In genomic region chr12:81630915-81631660, GRCm38 (mm10) we compare ENCODE assay signal across 8 mouse cellular contexts. TPM values are rescaled to one million over a fixed set of nuclear protein-coding genes. Genes with fewer than 3 reads are reported as not detected.
DNase-seq lines count a peak whose midpoint lies in the region; ATAC-seq and TF ChIP-seq lines count a peak whose summit lies in the region.

TSS of gene Ttc9 (plus strand) at chr12:81631249.

- H3K9me3 ChIP-seq in intestine, postnatal 0 days (ENCODE audit: control insufficient read depth), result no peaks in the 10 kb centered on the region
- H3K9me3 ChIP-seq in limb, embryonic 14.5 days (ENCODE audit: control insufficient read depth, low read length), result no peaks in the 10 kb centered on the region
- no peaks in the 10 kb centered on the region; the same call in 1 of the 2 replicates for H3K9me3 ChIP-seq in midbrain, postnatal 0 days (ENCODE audit: low read length)

- under 1% methylated on average over 54 of the region's 82 CpGs for WGBS in intestine, postnatal 0 days
- WGBS in limb, embryonic 14.5 days, result 1% methylated on average over 76 of the region's 82 CpGs
- WGBS in midbrain, postnatal 0 days, result under 1% methylated on average over 69 of the region's 82 CpGs

- H3K4me2 ChIP-seq in intestine, postnatal 0 days (replicated peaks; ENCODE audit: low read depth), result peak within 1 kb of the TSS; percentile 95
- peak within 1 kb of the TSS; percentile 97 for H3K4me2 ChIP-seq in limb, embryonic 14.5 days (replicated peaks; ENCODE audit: low read depth, low read length, severe bottlenecking)
- H3K4me2 ChIP-seq in midbrain, postnatal 0 days (ENCODE audit: low read depth, low read length, poor library complexity, severe bottlenecking), result peak within 1 kb of the TSS; percentile 83

- peak within 1 kb of the TSS; percentile 54 for H3K4me3 ChIP-seq in intestine, postnatal 0 days (ENCODE audit: low read depth, low read length)
- H3K4me3 ChIP-seq in limb, embryonic 14.5 days (replicated peaks; ENCODE audit: low read length), result peak within 1 kb of the TSS; percentile 53
- peak within 1 kb of the TSS; percentile 82 for H3K4me3 ChIP-seq in midbrain, postnatal 0 days (ENCODE audit: low read depth, low read length)

- H3K4me1 ChIP-seq in intestine, postnatal 0 days (replicated peaks; ENCODE audit: control insufficient read depth, insufficient read depth, low read length), result no peaks in the 10 kb centered on the region
- no peaks in the 10 kb centered on the region; the same call in 1 of the 2 replicates for H3K4me1 ChIP-seq in limb, embryonic 14.5 days (ENCODE audit: control insufficient read depth, insufficient read depth, low read length)
- H3K4me1 ChIP-seq in midbrain, postnatal 0 days (ENCODE audit: insufficient read depth, low read length), result peaks cover 10% of the 10 kb centered on the region

- H3K36me3 ChIP-seq in intestine, postnatal 0 days (ENCODE audit: control insufficient read depth, insufficient read depth), result no peaks in the 10 kb centered on the region
- no peaks in the 10 kb centered on the region for H3K36me3 ChIP-seq in limb, embryonic 14.5 days (ENCODE audit: control insufficient read depth, insufficient read depth, low read length)
- H3K36me3 ChIP-seq in midbrain, postnatal 0 days (ENCODE audit: insufficient read depth, low read length), result no peaks in the 10 kb centered on the region

- peak; percentile 36; the same call in 1 of the 2 replicates for ATAC-seq in intestine, postnatal 0 days
- ATAC-seq in limb, embryonic 14.5 days (ENCODE audit: low FRiP score, low read depth), result peak; percentile 19; the same call in 1 of the 2 replicates
- ATAC-seq in midbrain, postnatal 0 days (ENCODE audit: low FRiP score), result peak; percentile 76
- ATAC-seq in monocyte, adult 5-6 weeks (replicated peaks; ENCODE audit: insufficient number of reproducible peaks, low FRiP score, low TSS enrichment, poor library complexity, severe bottlenecking), result no peak

- H3K27me3 ChIP-seq in intestine, postnatal 0 days (replicated peaks; ENCODE audit: control insufficient read depth, insufficient read depth, low read length), result peaks cover 36% of the 10 kb centered on the region
- H3K27me3 ChIP-seq in limb, embryonic 14.5 days (ENCODE audit: control insufficient read depth, insufficient read depth, low read length), result peaks cover 52% of the 10 kb centered on the region
- no peaks in the 10 kb centered on the region for H3K27me3 ChIP-seq in midbrain, postnatal 0 days (ENCODE audit: insufficient read depth, low read length)

- DNase-seq in kidney, adult 18-20 months, result peak; percentile 12
- DNase-seq in kidney, adult 9 months, result no peak
- DNase-seq in cerebellum, postnatal 25 days, result peak; percentile 87 to 89
- DNase-seq in frontal cortex, postnatal 36 days (ENCODE audit: low spot score in 2 of 2), result peak; percentile 60 to 61
- DNase-seq in limb, embryonic 14.5 days (ENCODE audit: low spot score), result no peak
- peak; percentile 71 for DNase-seq in midbrain, postnatal 0 days (ENCODE audit: low spot score)

- TF ChIP-seq CTCF in intestine, postnatal 0 days (IDR thresholded peaks at IDR 0.05; ENCODE audit: low read depth), result no peak
- TF ChIP-seq CTCF in midbrain, postnatal 0 days (IDR thresholded peaks at IDR 0.05), result peak; percentile 26; the same call in 1 of the 2 replicates

- peak within 1 kb of the TSS; percentile 48 for H3K9ac ChIP-seq in intestine, postnatal 0 days (ENCODE audit: low read depth, low read length)
- H3K9ac ChIP-seq in limb, embryonic 14.5 days (ENCODE audit: low read depth, low read length, severe bottlenecking), result peak within 1 kb of the TSS; percentile 55
- H3K9ac ChIP-seq in midbrain, postnatal 0 days (replicated peaks; ENCODE audit: low read length, poor library complexity, severe bottlenecking), result peak within 1 kb of the TSS; percentile 93

- H3K27ac ChIP-seq in intestine, postnatal 0 days (ENCODE audit: low read depth, low read length), result no peak within 1 kb of the TSS
- no peak within 1 kb of the TSS for H3K27ac ChIP-seq in limb, embryonic 14.5 days (replicated peaks; ENCODE audit: low read depth, low read length)
- peak within 1 kb of the TSS; percentile 97 for H3K27ac ChIP-seq in midbrain, postnatal 0 days (ENCODE audit: low read depth, low read length)

- TF ChIP-seq POLR2A in limb, embryonic 14.5 days (IDR thresholded peaks at IDR 0.05; ENCODE audit: borderline replicate concordance, extremely low read depth, insufficient read depth, insufficient read length), result no peak

RNA-seq across cellular contexts. Expression of gene Ttc9, which starts in this region (rescaled TPM):
- polyA plus RNA-seq in intestine, postnatal 0 days (2015; fragmentation: Nextera tagmentation; extraction: Ambion mirVana), result 1.1 and 1.2 TPM in 2 replicates
- 1.1 TPM in 2 replicates for polyA plus RNA-seq in limb, embryonic 14.5 days (2012; rRNA removed)
- 1.2 and 1.6 TPM in 2 replicates for polyA plus RNA-seq in limb, embryonic 14.5 days (2014; fragmentation: Nextera tagmentation; extraction: Ambion mirVana)
- 58.4 and 60.2 TPM in 2 replicates for total RNA-seq in midbrain, postnatal 0 days (2014; rRNA removed)
- 16.3 and 16.7 TPM in 2 replicates for polyA plus RNA-seq in midbrain, postnatal 0 days (2015; fragmentation: Nextera tagmentation; extraction: Ambion mirVana)
- 0.64 TPM in 1 of 3 replicates, not detected in the others for total RNA-seq in monocyte, adult 5-6 weeks (2017)

Comparison
In these comparisons a context has a peak if more than half of its experiments do, and no peak if none do; other contexts are left out.
1. RNA of gene Ttc9 (total RNA-seq): 58.4 to 60.2 TPM in midbrain, postnatal 0 days; 0.64 TPM in monocyte, adult 5-6 weeks; every median in the first group is over 10 times any median in the second.
2. DNase-seq: peak in kidney, adult 18-20 months (single experiment), cerebellum, postnatal 25 days (2 of 2), frontal cortex, postnatal 36 days (2 of 2) and midbrain, postnatal 0 days (single experiment); none in kidney, adult 9 months (single experiment) and limb, embryonic 14.5 days (single experiment).
3. Peak in every context shown above with its lines, with median percentiles within 50 percentile points of each other: H3K4me2 ChIP-seq, H3K4me3 ChIP-seq and H3K9ac ChIP-seq.